Mouse (Mus musculus) olfactory bulb, adult 2 months (tissue): ENCODE data around the gene 2810459M11Rik. TPM values are rescaled to one million over a fixed set of nuclear protein-coding genes. Genes with fewer than 3 reads are reported as not detected.
A peak's percentile ranks its signal among the peaks of the same experiment; 100 is the strongest.

ENCODE experiments used
- H3K27ac ChIP-seq: fragments of 200-500 bp; 2 replicates; pipeline ENCODE4 v1.5.1; 2012; ENCODE audit warnings: low read depth, low read length; ENCODE audit not compliant: insufficient read depth
- H3K4me1 ChIP-seq: fragments of 200-500 bp; 2 replicates; pipeline ENCODE4 v1.6.1; 2012; ENCODE audit warnings: low read length; ENCODE audit not compliant: control insufficient read depth, insufficient read depth
- H3K4me3 ChIP-seq: fragments of 200-500 bp; 2 replicates; pipeline ENCODE4 v1.5.1; 2012; ENCODE audit warnings: mild to moderate bottlenecking, low read depth, low read length, moderate library complexity; ENCODE audit not compliant: insufficient read depth
- CTCF ChIP-seq: fragments of 200-500 bp; IDR thresholded peaks from 2 replicates; pipeline ENCODE4 v1.5.1; 2012; ENCODE audit warnings: low read depth, mild to moderate bottlenecking, low read length, moderate library complexity; ENCODE audit not compliant: insufficient read depth
- POLR2A ChIP-seq: fragments of 200-500 bp; IDR thresholded peaks from 2 replicates; pipeline ENCODE4 v1.6.1; 2012; ENCODE audit warnings: mild to moderate bottlenecking, low read depth, low read length, moderate library complexity; ENCODE audit not compliant: insufficient read depth
- WGBS: fragments of 180-500 bp; shearing (Covaris S2); methylation state at CpG from one replicate; pipeline ENCODE4 v1.1.7; 2018; 5-methylcytosine and 5-hydroxymethylcytosine counted together
- polyA plus RNA-seq: library from polyadenylated mRNA; stranded (reverse); fragments of >200 nt; gene quantifications from 2 replicates; pipeline ENCODE4 v1.2.4, GENCODE M21; 2012; ENCODE audit warnings: low replicate concordance; ENCODE audit not compliant: missing spikeins, insufficient read depth, insufficient read length

2810459M11Rik gene
- polyA plus RNA-seq, 1 experiment: not detected

GRCm38 (mm10) chr1:86018235-86019055, 27.2 kb upstream of the 2810459M11Rik start:
- peaks cover 6% of the 10 kb centered on the region; the same call in 1 of the 2 replicates for H3K4me1 ChIP-seq
- peak overlapping the region; percentile 37 for H3K4me3 ChIP-seq
- 2% methylated on average over 60 of the region's 60 CpGs for WGBS
- TF ChIP-seq CTCF (peak; percentile 31; the same call in 1 of the 2 replicates), POLR2A (no peak)
- no peak overlapping the region for H3K27ac ChIP-seq

- H3K4me3 ChIP-seq: no peak overlapping the region
- 72% methylated on average over 11 of the region's 11 CpGs for WGBS
- peaks cover 6% of the 10 kb centered on the region; the same call in 1 of the 2 replicates for H3K4me1 ChIP-seq
- H3K27ac ChIP-seq: no peak overlapping the region
- TF ChIP-seq CTCF: no peak
Measured at GRCm38 (mm10) chr1:86021365-86021989, 24.2 kb upstream of the 2810459M11Rik start.

GRCm38 (mm10) chr1:86032273-86032987, 13.2 kb upstream of the 2810459M11Rik start:
- Histone ChIP-seq H3K4me3 (no peak overlapping the region), H3K4me1 (peaks cover 12% of the 10 kb centered on the region; the same call in 1 of the 2 replicates), H3K27ac (peak overlapping the region; percentile 14; the same call in 1 of the 2 replicates)
- TF ChIP-seq POLR2A (no peak), CTCF (no peak)
- 9% methylated on average over 11 of the region's 11 CpGs for WGBS

DNA sequence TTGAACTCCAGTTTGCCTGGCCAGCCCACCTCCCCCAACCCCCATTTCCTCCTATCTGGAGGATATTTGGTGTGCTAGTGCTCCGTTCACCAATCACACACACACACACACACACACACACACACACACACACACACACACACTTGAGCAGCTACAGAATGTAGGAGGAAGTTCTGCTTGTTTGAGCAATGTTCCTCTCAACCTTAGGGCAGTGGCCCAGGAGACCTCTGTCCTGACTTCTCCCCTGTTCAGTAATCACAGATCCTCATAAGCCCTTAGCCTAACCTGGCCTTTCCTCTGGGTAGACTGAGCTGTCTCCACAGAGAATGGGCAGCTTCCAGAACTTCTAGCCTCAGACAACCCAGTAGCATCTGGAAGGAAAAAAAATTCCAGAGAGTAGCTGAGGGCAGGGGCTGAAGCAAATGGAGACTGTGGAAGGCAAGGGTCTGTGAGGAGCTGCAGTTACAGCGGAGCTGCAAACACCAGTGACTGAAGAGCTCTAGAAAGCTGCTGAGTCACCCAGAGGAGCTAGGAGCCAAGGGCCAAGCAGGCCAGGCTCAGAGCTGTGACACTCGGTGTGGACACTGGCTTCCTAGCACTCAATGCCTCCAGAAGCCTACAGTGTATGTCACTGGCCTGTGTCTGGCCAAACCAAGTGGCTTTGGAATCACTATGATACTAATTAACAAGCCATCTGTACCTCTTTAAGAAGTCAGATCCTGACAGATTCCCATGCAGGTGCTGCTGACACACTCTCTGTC, 7.3 kb upstream of the 2810459M11Rik start:
- no peak for TF ChIP-seq POLR2A
- no peak for TF ChIP-seq CTCF
- peaks cover 3% of the 10 kb centered on the region; the same call in 1 of the 2 replicates for H3K4me1 ChIP-seq
- WGBS: 55% methylated on average over 3 of the region's 3 CpGs
- H3K4me3 ChIP-seq: no peak overlapping the region
- H3K27ac ChIP-seq: no peak overlapping the region

- TF ChIP-seq CTCF (no peak), POLR2A (no peak)
- 76% methylated on average over 4 of the region's 4 CpGs for WGBS
- Histone ChIP-seq H3K4me3 (no peak overlapping the region), H3K27ac (no peak overlapping the region), H3K4me1 (peaks cover 3% of the 10 kb centered on the region; the same call in 1 of the 2 replicates)
Measured at GRCm38 (mm10) chr1:86040131-86040530, 5.5 kb upstream of the 2810459M11Rik start.

DNA sequence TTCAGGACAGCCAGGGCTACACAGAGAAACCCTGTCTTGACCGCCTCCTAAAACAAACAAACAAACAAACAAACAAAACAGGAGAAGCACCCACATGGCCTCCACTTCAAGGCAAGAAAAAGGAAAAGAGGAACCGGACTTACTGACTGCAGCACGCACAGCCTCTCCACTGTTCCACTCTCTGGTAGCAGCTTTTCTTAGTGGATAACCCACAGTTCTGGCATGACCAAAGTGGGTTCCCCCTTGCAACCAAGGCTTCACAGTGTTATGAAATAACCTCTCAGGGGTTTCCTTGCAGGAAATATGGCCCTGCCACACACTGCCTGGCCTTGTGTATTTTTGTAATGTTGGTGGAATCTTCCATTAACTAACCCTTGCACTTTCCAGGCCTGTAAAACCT, 4.8 kb upstream of the 2810459M11Rik start:
- 92% methylated on average over 3 of the region's 3 CpGs for WGBS
- Histone ChIP-seq H3K27ac (no peak overlapping the region), H3K4me1 (peaks cover 6% of the 10 kb centered on the region), H3K4me3 (no peak overlapping the region)
- no peak for TF ChIP-seq POLR2A
- no peak for TF ChIP-seq CTCF

DNA sequence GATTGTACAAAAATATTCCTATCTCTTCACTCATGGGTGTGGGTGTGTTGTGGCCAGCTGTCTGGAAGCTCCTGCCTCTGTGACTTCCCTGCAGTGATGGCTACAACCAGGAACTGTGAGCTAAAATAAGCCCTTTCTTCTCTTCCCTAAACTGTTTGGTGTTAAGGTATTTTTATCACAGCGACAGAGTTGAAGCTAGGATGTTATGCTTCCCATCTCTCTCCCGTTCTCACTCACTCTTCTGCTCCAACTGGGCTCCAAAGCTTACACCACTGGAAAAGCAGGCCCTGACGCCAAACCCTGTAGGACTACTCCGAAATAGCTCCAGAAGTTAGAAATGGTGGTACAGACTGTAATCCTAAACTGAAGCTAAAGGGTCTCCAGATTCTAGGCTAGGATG, 607 bp upstream of the 2810459M11Rik start:
- no peak overlapping the region for H3K4me3 ChIP-seq
- H3K27ac ChIP-seq: no peak overlapping the region
- TF ChIP-seq POLR2A (no peak), CTCF (no peak)
- WGBS: 66% methylated on average over 4 of the region's 4 CpGs
- peaks cover 10% of the 10 kb centered on the region for H3K4me1 ChIP-seq

DNA sequence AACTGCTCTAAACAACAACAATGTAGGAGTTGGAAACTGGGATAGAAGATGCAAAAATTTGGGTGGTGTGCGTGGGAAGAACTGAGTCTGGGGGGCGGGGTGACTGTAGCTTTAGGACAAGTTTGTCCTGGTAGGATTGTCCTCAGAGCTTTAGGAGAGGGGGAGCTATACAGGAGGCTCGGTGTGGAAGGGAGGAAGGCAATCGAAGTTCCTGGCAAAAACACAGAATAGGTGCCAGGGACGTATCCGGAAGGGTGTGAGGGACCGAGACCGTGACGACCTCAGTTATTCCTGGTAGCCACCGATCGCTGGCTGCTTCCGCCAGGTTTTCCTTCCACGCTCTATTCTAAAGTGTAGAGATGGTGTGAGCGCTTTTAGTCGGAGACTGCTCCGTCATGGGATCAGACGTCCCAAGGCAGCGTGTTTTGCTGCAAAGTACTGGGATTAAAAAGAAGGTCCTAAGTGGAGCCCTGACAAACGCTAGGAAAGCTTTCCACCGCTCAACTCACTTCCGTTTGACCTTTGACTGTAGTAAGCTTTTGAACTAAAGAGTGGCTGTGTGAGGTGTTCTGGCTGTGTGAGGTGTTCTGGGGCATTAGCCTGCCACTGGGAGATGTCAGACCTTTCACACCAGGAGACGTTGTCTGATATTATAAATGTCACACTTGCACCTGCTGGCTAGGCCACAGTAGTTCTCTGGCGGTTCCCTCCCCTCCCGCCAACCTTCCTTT, 1.3 kb downstream of the 2810459M11Rik start:
- TF ChIP-seq CTCF: no peak
- no peak for TF ChIP-seq POLR2A
- Histone ChIP-seq H3K27ac (no peak overlapping the region), H3K4me3 (peak overlapping the region; percentile 21), H3K4me1 (peaks cover 10% of the 10 kb centered on the region)
- 36% methylated on average over 24 of the region's 24 CpGs for WGBS
